Mouse (Mus musculus): ENCODE measurements around the gene Tmem131. TPM values are rescaled to one million over a fixed set of nuclear protein-coding genes. Genes with fewer than 3 reads are reported as not detected.
A peak's percentile ranks its signal among the peaks of the same experiment; 100 is the strongest.

Tmem131 gene
- total RNA-seq, 2 experiments from 2014 or later, result 37.2 to 44.1 TPM

DNA sequence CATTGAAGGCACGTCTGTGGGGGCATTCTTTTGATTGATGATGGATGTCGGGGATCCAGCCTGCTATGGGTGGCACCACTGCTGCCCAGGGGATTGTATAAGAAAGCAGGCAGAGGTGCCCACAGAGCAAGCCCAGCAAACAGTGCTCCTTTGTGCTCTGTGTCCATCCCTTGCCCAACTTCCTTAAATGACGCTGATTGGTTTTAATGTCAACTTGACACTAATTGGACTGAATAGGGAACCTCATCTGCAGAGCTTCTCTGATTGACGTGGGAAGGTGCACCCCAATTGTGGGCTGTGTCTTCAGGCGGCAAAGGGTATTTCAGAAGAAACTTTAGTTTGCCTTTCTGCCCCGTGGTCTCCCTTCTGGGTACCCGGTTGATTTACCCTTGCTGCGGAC is 154.1 kb downstream of the Tmem131 start:
- DNase-seq (ENCODE audit: low spot score in 2 of 2), result no peak

- DNase-seq (ENCODE audit: low spot score in 2 of 2), result no peak
Measured at GRCm38 (mm10) chr1:36786377-36786776, 157.1 kb downstream of the Tmem131 start.

DNA sequence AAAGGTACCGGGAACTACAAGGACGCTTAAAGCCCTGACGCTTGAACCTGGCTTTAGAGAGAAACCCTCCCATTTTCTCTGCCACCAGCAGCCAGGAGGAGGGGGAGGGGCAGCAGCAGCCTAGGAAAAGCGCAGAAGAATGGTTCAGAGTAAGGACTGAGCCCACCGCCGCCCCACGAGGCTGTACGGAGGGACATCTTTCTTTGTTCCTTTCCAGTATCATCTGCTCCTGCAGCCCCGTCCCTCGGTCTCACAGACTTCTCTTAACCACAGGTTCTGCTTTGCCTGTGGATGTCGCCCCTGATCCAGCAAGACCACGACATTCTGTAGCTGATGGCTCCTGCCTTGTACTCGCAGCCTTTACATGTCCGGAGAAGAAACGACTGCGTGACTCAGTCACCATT is 158.2 kb downstream of the Tmem131 start:
- DNase-seq (ENCODE audit: low spot score in 2 of 2), result no peak

GRCm38 (mm10) chr1:36784365-36785134 is 158.9 kb downstream of the Tmem131 start:
- DNase-seq (ENCODE audit: low spot score in 2 of 2), result peak; percentile 72 to 75

DNA sequence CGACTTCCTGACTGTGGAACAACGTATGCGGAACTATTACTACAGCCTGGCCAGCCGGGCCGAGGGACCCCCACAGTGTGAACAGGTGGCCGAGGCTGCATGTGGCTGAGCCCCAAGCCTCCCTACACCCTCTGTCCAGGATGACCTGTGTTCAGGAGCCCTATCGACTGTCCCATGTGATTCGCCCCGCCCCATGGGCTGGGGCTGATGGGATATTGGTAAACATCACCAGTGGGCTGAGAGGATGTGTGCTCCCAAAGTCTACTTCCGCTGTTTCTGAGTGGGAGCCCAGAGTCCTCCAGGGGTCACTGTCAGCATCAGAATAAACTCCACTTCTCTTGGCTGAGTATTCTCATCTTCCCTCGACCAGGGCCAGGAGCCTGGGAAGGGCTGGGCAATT is 161.0 kb downstream of the Tmem131 start:
- no peak for DNase-seq (ENCODE audit: low spot score in 2 of 2)

DNA sequence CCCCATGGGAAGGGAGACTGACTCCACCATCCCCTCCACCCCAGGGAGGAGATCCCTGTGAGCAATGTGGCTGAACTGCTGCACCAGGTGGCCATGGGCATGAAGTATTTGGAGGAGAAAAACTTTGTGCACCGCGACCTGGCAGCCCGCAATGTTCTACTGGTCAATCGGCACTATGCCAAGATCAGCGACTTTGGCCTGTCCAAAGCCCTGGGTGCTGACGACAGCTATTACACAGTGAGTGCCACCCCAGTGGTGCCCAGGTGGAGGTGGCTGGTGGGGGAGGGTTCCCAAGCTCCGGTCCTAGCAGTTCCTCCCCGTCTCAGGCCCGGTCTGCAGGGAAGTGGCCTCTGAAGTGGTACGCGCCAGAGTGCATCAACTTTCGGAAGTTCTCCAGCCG is 162.7 kb downstream of the Tmem131 start:
- DNase-seq (ENCODE audit: low spot score in 2 of 2), result no peak

DNA sequence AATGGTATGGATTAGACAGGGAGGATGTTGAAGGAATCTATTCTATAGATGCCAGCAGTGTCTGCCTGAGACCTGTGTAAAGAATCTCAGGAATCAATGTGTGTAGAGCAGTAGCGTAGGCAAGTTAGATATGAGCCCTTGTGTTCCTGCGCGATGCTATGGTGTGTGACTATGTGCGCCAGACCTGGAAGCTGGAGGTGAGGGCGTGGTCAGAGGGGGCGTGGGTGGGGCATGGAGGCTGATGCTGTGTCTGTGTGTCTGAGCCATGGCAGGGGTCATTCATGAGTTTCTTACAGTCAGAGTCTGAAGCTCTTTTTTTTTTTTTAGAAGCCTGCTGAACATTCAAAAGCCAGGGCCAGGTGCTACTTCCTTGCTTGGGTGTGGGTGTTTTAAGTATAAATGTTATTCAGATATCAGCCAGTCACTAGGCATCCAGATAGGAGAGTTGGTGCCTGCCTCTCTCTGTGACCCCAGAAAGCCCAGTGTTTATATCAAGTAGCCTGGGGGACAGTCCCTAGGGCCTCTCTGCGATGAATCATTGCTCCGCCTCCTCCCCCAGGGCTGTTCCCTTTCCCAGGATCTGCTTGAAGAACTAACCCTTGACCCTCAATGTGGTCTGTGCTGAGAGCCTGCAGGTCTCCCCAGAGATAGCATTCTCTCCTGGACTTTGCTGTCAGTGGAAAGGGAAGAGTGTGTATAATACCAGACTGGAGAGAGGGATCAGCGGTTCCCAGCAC is 171.1 kb downstream of the Tmem131 start:
- DNase-seq (ENCODE audit: low spot score in 2 of 2), result no peak

DNA sequence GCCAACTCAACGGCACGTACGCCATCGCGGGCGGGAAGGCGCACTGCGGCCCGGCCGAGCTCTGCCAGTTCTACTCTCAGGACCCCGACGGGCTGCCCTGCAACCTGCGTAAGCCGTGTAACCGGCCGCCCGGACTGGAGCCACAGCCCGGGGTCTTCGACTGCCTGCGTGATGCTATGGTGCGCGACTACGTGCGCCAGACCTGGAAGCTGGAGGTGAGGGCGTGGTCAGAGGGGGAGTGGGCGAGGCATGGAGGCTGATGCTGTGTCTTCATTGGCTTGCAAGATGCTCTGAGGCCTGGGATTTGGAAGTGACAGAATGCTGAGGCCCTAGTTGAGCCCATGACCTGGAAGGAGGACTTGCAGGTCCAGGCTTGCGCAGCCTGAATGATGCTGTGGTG is 172.5 kb downstream of the Tmem131 start:
- DNase-seq (ENCODE audit: low spot score in 2 of 2), result no peak

DNA sequence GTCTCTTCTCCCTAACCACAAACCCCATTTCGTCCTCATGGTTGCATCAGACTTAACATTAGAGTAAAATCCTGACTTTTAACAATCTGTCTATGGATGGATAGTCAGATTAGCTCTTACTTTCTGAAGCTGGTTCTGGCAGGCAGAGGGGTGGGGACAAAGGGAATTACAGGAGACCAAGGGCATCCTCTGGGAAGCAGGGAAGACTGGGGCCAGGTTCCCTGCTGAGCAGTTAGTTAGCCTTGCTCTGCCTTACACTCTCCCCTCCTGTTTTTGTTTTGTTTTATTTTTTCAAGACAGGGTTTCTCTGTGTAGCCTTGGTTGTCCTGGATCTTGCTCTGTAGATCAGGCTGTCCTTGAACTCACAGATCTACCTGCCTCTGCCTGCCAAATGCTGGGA is 173.5 kb downstream of the Tmem131 start:
- no peak for DNase-seq (ENCODE audit: low spot score in 2 of 2)

- no peak for DNase-seq (ENCODE audit: low spot score in 2 of 2)
Measured at GRCm38 (mm10) chr1:36768786-36769185, 174.7 kb downstream of the Tmem131 start.

DNA sequence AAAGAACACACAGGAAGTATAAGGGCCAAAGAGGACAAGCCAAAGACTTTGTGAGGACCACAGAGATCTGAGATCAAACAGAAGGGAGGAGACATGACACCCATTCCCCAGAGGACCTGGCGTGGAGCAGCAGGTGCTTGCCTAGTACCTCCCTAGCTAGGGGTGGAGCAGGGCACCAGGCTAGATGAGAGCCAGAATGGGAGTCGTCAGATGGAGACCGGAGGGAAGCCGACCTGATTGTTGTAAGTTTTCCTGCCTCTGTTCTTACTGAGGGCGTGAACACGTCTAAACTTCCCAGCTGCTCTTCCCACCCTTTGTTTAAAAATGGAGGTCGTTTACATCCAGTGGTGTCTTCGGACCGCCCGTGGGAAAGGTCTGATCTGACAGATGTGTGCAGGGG is 176.1 kb downstream of the Tmem131 start:
- no peak for DNase-seq (ENCODE audit: low spot score in 2 of 2)

DNA sequence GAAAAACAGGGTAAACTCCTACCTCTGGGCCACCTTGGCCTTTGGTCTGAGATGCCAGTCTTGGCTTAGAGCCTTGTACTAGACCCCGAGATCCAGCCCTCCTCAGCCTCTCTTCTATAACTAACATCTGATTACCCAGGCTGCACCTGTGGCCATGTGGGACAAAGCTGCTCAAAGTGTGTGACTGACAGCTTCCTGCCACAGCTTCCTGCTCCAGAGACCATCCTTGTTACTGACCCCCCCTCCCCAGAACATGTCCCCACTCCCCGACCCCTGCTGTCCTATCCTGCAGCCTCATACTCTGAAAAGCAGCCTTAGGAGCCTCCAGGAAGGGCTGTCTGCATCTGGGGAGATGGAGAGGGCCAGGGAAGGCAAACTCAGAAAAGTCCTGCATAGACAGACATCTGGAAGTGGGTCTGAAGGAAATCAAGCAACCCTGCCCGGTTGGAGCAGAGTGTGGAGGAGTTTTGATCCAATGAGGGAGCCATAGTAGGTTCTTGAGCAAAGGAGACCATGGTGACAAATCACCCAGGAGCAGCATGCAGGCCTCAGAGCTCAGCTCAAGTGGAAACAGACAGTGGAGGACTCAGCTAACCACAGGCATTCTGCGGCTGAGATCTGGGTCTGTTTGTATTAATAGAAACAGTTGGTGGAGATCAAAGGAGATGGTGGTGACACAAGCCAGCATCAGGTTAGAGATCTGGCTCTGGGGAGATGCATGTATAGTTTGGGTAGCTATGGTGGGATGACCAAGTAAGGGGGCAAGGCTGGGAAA is 176.8 kb downstream of the Tmem131 start:
- DNase-seq (ENCODE audit: low spot score in 2 of 2), result no peak

DNA sequence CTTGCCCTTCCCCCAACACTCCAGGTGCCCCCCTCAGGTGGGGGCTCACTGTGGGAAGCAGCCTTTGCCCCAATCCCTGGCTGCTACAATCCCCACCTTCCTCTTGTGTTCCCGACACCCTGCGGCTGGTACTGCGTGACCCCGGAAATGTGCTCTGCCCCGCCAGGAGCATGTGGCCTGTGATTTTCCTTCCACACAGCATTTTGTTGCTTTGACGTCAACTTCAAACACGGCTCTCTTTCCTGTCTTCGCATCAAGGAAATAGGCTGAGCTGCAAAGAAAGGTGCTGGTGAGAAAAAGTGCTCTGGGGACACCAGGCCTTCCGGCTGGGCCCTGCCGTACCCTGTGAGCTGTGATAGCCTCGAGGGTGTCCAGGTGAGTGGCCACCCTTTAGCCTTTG is 181.9 kb downstream of the Tmem131 start, which contains the start of gene Zap70:
Gene Zap70 (plus strand): TSS at position 231 of the 400 bp plus-strand sequence.
- no peak for DNase-seq (ENCODE audit: low spot score in 2 of 2)

DNA sequence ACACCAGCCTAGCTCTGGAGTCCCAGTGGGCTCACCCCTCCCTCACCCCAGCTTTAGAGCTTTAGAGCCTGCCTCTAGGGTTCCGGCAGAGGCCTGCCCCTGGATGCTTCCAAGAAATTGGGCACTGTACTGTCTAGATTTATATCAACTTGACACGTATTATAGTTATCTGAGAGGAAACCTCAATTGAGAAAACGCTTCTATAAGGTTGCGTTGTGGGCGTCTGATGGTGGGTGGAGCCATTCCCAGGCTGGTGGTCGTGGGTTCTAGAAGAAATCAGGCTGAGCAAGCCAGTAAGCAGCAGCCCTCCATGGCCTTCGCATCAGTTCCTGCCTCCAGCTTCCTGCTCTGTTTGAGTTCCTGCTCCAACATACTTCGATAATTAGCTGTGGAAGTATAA is 182.4 kb downstream of the Tmem131 start:
- DNase-seq (ENCODE audit: low spot score in 2 of 2), result no peak

DNA sequence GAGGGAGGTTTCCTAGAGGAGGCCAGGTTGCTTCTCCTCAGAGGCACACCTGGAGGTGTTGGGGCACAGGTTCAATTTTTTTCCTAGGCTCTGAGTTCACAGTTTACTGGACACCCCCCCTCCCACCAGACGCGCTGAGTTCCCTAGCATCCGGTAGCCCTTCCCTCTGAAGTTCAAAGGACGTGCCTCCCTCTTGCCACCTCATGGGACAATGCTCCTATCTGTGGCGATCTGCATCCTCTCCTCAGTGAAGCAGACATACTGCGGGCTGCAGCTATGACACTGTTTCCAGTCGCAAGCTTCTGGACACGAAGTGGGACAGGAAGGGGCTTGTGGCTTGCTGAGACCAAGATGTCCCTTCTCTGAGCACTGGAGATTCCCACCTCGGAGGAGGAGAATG is 183.1 kb downstream of the Tmem131 start:
- DNase-seq (ENCODE audit: low spot score in 2 of 2), result no peak

DNA sequence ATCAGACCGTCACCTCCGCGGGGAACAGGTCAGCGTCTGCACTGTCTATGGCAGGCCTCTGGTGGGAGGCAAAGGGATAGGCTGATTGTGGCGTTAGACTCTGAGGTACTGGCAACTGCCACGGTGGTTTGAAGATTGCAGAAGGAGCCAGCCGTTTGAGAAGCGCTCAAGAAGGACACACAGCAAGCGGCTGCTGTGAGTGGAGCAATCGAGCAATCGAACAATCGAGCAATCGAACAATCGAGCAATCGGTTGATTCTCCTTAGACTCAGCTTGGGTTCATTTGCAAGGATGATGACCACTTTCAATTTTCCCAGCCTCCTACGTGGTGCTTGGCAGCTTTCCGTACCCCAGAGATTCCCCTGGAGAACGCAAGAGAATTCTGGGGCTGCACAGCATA is 184.4 kb downstream of the Tmem131 start:
- DNase-seq (ENCODE audit: low spot score in 2 of 2), result no peak

DNA sequence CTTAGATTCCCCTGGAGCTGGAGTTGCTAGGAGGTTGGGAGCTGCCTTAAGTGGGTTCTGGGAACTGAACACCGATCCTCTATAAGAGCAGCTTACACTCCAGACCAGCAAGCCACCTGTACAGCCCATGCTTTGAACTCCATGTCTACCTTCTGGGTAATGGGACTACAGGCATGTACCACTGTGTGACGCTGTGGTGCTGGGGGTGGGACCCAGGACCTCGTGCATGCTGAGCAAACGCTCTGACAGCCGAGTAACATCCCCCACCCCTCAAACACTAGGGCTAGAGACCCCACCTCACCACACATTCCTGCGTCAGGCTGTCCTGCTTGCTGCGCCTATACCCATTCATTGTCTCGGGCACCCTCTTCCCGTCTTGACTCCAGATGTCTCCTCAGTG is 184.9 kb downstream of the Tmem131 start:
- no peak for DNase-seq (ENCODE audit: low spot score in 2 of 2)

- no peak for DNase-seq (ENCODE audit: low spot score in 2 of 2)
Measured at GRCm38 (mm10) chr1:36753932-36754675, 189.4 kb downstream of the Tmem131 start.

DNA sequence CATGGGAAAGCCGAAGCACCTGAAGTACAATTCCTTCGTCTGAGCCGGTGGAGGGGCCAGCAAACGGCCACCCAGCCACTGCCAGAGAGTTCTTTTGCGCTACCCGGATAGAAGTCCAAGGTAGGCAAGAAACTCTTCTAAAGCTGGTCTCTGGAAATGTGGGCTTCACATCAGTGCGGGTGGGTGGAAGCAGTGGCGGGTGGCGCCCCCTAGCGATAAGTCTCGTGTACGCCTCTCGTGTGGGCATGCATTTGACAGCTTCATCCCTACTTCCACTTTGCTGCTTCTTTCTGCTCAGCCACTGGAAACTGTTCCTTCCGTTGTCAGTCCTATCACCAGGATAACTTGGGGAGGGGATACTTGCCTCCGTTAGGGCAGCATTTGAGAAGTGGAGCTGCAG is 197.0 kb downstream of the Tmem131 start:
- peak; percentile 11 to 29 for DNase-seq (ENCODE audit: low spot score in 2 of 2)

GRCm38 (mm10) chr1:36745661-36746060 is 197.8 kb downstream of the Tmem131 start:
- DNase-seq (ENCODE audit: low spot score in 2 of 2), result no peak
